Mouse (Mus musculus): ENCODE measurements around the gene Prkd2. TPM values are rescaled to one million over a fixed set of nuclear protein-coding genes. Genes with fewer than 3 reads are reported as not detected.

Gene Prkd2
- total RNA-seq, 2 experiments from 2014 or later, result 13.9 to 23.3 TPM

GRCm38 (mm10) chr7:16858336-16858735, 15.6 kb downstream of the Prkd2 start:
- peak in 1 of 2 experiments; percentile 52 for DNase-seq (ENCODE audit: low spot score in 2 of 2)

- peak; percentile 56 to 66 for DNase-seq (ENCODE audit: low spot score in 2 of 2)
Measured at GRCm38 (mm10) chr7:16859902-16860651, 17.4 kb downstream of the Prkd2 start.

GRCm38 (mm10) chr7:16867488-16867887, 24.8 kb downstream of the Prkd2 start:
- no peak for DNase-seq (ENCODE audit: low spot score in 2 of 2)

GRCm38 (mm10) chr7:16869497-16869896, 26.8 kb downstream of the Prkd2 start:
- no peak for DNase-seq (ENCODE audit: low spot score in 2 of 2)

GRCm38 (mm10) chr7:16871600-16871999, 28.9 kb downstream of the Prkd2 start:
- no peak for DNase-seq (ENCODE audit: low spot score in 2 of 2)

- no peak for DNase-seq (ENCODE audit: low spot score in 2 of 2)
Measured at GRCm38 (mm10) chr7:16872478-16872877, 29.8 kb downstream of the Prkd2 start.

- no peak for DNase-seq (ENCODE audit: low spot score in 2 of 2)
Measured at GRCm38 (mm10) chr7:16873392-16873791, 30.7 kb downstream of the Prkd2 start.

- peak; percentile 72 to 81 for DNase-seq (ENCODE audit: low spot score in 2 of 2)
Measured at GRCm38 (mm10) chr7:16874190-16874589, 31.5 kb downstream of the Prkd2 start.

GRCm38 (mm10) chr7:16874756-16875309, 32.1 kb downstream of the Prkd2 start:
- peak; percentile 95 to 98 for DNase-seq (ENCODE audit: low spot score in 2 of 2)

GRCm38 (mm10) chr7:16875310-16875325, 32.4 kb downstream of the Prkd2 start, which contains the start of gene Dact3:
TSS of gene Dact3 (plus strand) at chr7:16875317.
- no peak for DNase-seq (ENCODE audit: low spot score in 2 of 2)

- no peak for DNase-seq (ENCODE audit: low spot score in 2 of 2)
Measured at GRCm38 (mm10) chr7:16875326-16875725, 32.6 kb downstream of the Prkd2 start.

GRCm38 (mm10) chr7:16876006-16876405, 33.3 kb downstream of the Prkd2 start:
- DNase-seq (ENCODE audit: low spot score in 2 of 2), result no peak

GRCm38 (mm10) chr7:16876608-16877007, 33.9 kb downstream of the Prkd2 start:
- no peak for DNase-seq (ENCODE audit: low spot score in 2 of 2)

GRCm38 (mm10) chr7:16877717-16878116, 35.0 kb downstream of the Prkd2 start:
- no peak for DNase-seq (ENCODE audit: low spot score in 2 of 2)

- DNase-seq (ENCODE audit: low spot score in 2 of 2), result no peak
Measured at GRCm38 (mm10) chr7:16879796-16880547, 37.3 kb downstream of the Prkd2 start.

GRCm38 (mm10) chr7:16880615-16881014, 37.9 kb downstream of the Prkd2 start:
- DNase-seq (ENCODE audit: low spot score in 2 of 2), result no peak

GRCm38 (mm10) chr7:16883162-16883561, 40.5 kb downstream of the Prkd2 start:
- DNase-seq (ENCODE audit: low spot score in 2 of 2), result no peak

GRCm38 (mm10) chr7:16884334-16884733, 41.6 kb downstream of the Prkd2 start:
- no peak for DNase-seq (ENCODE audit: low spot score in 2 of 2)

- no peak for DNase-seq (ENCODE audit: low spot score in 2 of 2)
Measured at GRCm38 (mm10) chr7:16885271-16885776, 42.6 kb downstream of the Prkd2 start.

- no peak for DNase-seq (ENCODE audit: low spot score in 2 of 2)
Measured at GRCm38 (mm10) chr7:16885905-16886304, 43.2 kb downstream of the Prkd2 start.

- DNase-seq (ENCODE audit: low spot score in 2 of 2), result no peak
Measured at GRCm38 (mm10) chr7:16890536-16890935, 47.8 kb downstream of the Prkd2 start.

GRCm38 (mm10) chr7:16890944-16891343, 48.2 kb downstream of the Prkd2 start:
- no peak for DNase-seq (ENCODE audit: low spot score in 2 of 2)
